Mouse (Mus musculus) ES-CJ7 (cell line): Measurements from ENCODE around the gene Adcyap1r1.

Source experiments
- DNase-seq: peaks from one replicate; pipeline ENCODE4 v3.0.0; 2011; ENCODE audit warnings: low read depth, low spot score

Gene Adcyap1r1

DNA sequence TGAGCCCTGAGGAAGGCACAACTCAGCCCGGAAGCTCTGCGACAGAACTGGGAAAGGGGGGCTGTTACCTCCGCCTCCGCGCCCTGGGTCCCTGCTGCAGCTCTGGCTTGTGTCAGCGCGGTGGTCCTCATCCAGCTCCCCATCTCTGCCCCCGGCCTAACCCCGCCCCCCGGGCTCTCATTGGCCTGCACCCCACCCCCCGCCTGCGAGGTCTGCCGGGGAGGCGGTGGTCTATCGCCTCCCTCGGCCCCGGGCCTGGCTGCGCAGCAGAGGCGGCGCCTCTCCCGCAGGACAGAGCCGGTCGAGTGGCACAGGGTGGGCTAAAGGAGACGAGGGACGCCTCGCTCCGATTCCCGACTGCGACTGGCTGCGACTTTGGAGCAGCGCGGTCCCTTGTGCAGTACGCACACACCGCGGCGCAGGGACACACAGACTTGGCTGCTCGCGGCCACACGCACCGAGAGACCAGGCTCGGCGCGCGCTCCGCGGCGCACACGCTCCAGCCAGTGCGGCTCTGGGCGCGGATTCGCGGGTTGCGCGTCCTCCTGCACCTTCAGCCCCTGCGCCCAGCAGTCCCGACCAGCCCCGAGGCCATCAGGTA is at the start of gene Adcyap1r1:
Gene Adcyap1r1, plus strand, starts transcription at position 208 of the 601 bp plus-strand sequence.
- peak; percentile 39 for DNase-seq

DNA sequence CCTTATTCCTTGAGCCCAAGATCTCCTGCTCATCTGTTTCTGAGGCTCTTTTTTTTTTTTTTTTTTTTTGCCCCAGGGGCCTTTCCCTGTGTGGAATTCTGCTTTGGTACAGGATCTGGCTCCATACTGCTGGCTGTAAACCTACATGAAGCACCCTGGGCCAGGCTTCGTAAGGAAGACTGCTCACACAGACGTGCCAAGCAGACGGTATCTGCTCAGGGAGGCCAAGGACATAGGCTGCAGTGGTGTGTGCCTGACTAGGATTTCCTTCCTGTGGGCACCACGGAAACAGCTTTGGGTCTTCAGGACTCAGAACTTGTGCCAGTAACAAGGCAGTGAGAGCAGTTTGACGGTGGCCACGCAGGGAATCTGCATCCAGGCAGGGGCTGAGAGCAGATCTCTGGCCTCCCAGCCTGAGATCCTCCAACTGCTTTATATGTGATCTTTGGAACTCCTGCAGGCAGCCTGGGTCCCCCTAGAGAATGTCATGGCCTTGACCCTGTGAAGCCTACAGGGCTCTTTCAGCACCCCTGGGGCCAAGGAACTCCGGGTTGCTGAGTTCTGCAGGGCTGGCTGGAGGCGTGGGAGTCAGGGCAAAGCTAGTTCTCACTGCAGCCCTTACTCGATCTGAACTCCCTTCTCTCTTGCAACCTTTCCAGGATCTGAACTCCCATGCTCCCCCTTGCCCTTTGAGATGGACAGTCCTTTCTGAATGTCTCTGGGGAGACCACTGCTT is 49.6 kb upstream of the Adcyap1r1 start:
- DNase-seq: no peak

DNA sequence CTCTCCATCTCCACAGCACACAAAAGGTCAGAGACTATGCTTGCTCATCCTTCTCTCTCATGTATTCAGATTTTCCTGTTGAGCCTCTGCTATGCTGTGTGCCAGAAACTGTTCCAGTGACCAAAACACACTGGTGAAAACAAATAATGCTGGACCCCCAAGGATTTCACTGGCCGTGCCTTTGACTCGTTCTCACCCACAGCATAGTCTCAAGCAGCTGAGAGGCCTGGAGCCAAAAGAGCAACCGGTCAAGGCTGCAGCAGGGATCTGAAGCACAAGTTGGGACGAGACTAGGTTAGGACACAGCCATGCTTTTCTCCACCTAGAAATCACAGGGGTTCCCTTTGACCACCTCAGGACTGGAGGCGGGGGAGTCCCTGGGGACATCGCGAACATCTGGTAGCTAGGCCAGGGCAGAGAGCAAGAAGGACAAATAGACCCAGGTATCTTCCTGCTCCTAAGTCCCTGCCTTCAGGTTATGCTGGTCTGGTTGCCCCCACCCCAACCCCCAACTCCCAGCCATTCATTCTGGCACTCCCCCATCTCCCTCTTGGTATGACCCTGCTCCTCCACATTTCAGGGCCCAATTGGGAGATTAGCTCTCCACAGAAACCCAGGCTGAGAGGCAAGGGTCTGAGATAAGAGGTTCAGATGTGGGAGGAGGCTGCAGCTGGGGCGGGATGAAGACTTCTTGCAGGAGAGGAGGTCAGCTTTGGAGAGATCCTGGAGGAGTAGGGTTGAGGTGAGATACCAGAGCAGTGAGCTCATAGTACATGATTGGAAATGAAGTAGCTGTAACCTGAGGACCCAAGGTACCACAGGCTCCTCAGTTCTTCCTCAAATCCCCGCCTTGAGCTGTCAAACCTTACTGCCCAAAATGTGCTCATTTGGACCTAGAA is 48.1 kb upstream of the Adcyap1r1 start:
- no peak for DNase-seq

DNA sequence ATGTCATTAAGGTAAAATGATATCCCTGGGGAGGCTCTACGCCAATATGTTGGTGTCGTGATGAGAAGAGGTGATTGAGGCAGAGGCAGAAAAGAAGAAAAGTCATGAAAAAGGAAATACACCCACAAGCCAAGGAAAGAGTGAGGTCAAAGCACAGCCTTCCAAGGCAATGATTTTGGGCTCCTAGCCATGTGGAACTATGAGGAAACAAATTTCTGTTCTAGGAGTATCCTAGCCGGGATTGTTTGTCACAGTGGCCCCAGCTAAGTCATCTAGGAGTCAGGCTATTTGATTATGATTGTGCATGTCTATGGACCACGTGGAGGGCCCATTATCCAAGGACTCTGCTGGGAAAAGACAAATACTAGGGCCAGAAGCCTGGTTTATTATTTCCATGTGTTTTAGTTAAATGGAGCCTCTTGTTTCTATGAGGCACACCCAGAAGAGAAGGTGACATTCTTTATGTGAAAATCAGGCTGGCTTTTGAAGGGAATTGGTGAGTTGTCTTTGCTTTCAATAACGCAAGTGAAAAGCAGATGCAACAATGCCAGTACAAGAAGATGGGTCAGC is 47.3 kb upstream of the Adcyap1r1 start:
- no peak for DNase-seq

DNA sequence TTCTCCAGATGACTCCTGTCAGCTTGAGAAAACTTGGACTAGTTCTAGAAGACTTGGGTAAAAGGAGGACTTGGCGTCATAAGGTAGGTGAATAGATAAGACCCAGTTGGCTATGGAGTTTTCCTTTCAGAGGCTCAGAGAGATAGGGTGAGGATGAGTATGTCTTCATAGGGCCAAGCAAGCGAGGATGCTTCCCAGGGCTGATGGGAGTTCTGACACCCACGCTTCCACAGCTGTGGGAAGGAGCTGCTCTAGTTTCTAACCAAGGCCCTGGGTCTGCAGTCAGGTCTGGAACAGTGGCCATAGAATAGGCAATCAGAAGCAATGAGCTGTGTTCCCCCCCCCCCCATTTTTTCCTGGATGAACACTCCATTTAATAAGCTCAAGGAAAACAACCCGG is 44.4 kb upstream of the Adcyap1r1 start:
- no peak for DNase-seq

DNA sequence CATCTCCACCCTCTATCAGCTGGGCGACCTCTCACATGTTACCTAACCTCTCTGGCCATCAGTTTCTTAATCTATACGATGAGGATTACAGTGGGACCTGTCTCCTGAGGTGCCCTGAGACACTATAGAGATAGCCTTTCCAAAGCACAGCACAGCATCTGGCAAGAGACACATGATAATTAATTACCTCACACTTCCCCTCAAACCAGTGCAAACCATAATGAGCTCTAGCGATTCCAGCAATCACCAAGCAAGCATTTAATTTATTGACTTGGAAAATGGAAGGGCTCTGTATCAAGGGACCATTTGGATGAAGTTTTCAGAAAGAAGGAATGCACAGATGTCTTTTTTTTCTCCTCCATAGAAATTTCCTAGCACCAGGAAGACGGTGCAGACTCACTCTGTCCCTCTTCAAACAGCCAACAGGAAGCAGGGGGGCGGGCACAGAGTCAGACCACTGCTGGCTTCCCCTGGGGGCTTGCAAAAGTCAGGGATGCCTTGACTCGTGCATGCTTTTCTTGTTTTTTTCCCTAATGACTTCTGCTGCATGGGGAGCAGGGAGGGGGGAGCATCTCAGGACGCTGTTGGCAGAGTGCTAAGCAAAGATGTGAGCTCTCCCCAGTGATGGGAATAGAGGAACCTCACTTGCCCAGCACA is 41.5 kb upstream of the Adcyap1r1 start:
- no peak for DNase-seq

DNA sequence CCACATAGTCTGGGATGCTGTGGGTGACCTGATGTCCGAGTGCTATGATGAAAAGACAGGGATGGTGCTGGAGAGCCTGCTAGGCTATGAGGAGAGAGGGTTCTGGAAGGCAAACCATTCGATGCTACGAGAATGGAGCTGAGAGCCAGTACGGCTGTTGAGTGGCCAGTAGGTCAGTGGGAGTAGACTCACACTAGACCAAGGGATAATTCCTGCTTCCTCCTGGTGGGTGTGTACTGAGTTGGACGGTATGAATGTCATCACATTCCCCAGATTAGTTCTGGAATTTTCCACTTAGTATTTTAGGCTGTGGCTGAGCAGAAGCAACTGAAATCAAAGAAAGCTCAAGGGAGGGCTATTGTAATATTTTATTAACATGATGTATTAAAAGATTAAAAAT is 40.8 kb upstream of the Adcyap1r1 start:
- no peak for DNase-seq

DNA sequence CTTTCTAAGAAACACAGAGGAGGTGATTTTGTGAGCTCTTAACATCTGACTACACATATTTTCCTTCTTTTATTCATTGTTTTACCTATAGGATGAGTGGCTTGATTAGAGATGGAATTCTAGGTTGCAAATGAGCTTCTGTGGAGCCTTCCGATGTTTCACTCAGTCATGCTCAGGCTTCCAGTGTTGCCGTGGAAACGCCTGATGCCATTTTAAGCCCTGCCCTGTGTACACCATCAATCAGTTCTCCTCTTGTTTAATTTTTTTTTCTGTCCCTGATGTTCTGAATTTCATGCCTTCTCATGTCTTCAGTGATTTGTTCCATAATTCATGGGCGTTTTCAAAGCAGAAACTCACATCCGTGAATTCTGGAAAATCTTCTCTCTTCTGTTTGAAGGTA is 35.6 kb upstream of the Adcyap1r1 start:
- DNase-seq: no peak

DNA sequence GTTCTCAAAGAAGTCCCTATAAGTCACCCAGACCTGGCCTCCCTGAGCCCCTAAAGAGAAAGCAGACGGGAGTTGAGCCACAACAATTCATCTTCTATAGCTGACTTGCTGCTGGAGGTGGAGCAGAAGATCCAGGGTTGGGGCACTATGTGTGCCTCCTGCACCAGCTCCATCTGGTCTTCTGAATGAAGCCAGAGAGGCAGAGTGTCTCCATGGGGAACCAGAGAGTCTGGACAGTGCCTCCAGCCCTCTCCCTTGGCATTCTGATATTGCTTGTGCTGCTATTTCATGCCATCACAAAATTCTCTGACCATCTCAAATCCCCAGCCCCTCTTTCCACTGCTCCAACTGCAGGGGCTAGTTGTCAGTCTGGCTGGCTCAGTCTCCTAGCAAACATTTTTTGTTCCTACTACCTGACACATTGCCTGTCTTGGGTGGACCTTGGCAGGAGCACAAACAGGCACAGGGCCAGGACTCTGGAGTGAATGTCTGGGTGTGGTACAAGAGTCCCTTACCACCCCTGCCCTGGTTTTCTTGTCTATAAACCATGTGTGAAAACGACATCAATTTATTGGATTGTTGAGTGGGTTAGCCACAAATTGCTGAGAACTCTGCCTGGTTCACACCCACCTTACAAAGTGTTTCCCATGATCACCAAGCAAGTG is 32.9 kb upstream of the Adcyap1r1 start:
- DNase-seq: no peak

DNA sequence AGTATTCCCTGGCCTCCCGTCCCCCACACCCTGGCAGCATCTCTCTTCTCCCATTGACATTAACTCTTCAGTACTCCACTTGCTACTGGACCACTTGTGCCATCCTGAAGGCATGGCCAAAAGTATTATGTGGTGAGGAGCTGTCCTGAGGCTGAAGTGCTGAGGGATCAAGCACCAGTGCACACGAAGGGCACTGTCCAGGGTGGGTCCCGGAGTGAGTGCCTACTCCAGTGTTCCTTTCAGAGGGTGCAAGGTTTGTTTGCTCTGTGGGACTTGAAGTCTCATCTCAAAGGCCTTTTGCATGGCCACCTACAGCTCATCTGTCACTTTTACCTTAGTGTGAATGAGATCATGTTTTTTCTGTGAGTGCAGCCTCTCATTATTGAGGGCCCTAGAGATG is 31.4 kb upstream of the Adcyap1r1 start:
- no peak for DNase-seq

DNA sequence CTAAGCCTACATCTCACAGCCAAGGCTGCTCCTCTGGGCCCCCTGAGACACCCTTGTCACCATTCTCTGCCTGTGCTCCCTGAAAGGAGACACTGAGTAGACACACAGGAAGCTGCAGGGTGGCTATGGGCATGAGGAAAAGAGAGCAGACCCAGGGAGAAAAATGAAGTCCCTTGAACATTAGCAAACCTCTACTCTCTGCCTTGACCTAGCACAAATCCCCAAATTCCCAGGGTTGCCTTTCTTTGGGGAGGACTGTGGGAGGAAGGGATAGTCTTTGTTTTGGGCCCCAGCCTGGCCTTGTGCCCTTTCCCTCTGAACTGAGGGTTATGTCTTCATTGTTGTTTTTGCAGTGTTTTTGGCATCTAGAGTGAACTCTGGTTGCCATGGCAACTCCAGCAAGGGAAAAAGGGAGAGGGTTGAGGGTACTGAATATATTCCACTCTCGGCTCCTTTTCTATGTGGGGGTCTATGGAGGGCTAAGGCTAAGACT is 30.9 kb upstream of the Adcyap1r1 start:
- no peak for DNase-seq

DNA sequence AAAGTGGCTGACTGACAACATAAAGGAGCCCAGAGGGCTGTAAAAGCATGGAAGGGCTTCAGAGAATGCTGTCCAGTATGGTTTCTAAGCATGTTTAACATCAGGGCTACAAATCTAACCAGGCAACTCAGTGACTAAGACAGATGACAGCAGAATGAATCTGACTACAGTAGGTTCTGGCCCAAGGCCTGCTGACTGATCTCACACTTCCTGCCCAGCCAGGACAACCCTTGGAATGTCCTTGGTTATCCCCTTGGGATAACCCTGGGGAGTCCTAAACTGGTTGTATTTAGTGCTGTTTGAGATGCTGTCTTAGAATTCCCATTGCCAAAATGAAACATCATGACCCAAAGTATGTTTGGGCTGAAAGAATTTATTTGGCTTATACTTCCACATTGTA is 19.7 kb upstream of the Adcyap1r1 start:
- DNase-seq: no peak

DNA sequence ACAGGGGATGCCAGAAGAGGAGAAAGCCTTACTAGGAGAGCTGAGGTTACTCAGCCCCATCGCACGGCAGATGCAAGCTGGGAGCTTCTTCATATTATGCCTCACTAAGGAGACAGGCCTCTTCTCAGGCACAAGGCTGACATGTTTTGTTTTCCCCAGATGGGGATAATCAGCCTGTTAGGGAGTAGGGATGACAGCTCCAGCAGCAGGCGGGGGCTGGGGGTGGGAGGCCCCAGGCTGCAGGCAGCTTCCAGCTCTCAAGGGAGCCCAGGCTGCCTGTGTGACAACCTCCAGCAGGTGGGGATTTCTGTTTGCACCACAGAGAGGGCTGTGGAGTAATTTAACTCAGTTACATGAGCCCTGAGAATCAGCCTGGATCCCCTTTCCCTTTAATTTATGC is 17.4 kb upstream of the Adcyap1r1 start:
- no peak for DNase-seq

DNA sequence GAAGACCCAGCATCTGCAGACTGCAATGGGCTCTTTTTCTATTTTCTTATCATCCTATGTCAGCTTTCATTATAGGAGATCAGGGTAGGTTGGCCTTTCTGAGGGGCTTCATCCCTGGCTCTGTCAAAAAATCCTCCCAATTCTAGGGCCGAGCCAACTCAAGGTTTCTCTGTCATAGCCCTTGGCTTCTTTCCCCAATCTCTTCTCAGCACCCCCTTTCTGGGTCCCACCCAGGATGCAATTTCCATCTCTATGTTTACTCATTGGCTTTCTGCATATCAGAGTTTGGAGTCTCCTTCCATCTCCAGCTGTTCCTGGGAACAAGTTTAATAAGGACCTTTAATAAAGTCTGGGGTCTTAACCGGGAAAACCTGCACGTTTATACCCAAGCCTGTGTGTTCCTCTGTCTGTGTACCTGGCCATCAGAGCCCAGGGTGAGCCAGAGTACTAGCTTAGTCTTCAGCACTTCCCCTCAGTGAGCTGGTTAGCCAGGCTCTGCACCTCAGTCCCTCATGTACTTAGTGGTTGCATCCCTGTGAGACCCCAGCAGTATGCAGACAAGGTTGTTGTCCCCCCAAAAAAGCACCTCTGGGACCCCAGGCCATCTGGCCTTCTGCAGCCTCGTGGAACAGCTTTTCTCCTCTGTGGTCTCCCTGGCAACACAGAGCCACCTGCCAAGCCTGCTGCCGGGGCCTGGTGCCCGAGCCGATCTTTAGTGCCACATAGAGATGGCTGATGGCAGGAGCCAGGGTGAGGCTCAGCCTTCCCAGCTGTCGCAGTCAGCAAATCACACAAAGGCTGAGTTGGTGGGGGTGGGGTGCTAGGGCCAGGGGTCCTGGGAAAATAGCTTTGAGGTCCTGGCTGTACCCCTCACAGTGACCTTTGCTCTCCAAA is 16.3 kb upstream of the Adcyap1r1 start:
- no peak for DNase-seq

DNA sequence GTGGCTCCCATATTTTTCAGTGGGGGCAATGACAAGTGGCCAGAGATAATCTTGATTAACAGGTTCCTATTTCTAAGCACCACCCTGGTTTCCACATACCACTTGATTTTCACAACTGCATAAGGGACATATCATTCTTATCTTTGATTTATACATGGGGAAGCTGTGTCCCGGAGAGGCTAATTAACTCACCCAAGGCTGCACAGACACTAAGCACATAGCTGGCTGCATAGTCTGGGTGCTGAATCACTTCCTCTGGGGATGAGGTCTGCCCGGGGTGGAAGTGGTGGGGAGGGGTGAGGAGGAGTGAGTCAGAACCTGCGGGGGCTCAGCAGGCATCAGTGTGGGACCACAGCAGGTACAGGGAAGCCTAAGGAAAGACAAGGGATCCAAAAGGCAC is 13.9 kb upstream of the Adcyap1r1 start:
- no peak for DNase-seq

DNA sequence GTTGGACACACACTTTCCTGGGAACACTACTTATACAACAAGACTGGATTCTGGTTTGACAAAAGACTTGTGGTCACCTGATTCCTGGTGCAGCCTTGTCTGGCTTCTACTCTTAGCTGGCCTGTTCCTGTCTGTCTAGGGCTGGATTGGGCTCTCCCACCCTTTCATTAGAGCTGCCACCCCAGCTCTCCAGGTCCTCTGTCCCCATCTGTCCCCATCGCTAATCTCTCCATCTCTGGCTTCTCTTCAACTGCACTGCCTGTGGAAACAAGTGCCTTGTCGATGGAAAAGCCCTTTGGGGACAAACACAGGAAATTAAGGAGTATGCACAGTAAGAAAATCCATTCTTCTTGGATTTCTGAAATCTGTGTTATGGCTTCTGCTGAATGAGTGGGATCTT is 12.9 kb upstream of the Adcyap1r1 start:
- DNase-seq: no peak

DNA sequence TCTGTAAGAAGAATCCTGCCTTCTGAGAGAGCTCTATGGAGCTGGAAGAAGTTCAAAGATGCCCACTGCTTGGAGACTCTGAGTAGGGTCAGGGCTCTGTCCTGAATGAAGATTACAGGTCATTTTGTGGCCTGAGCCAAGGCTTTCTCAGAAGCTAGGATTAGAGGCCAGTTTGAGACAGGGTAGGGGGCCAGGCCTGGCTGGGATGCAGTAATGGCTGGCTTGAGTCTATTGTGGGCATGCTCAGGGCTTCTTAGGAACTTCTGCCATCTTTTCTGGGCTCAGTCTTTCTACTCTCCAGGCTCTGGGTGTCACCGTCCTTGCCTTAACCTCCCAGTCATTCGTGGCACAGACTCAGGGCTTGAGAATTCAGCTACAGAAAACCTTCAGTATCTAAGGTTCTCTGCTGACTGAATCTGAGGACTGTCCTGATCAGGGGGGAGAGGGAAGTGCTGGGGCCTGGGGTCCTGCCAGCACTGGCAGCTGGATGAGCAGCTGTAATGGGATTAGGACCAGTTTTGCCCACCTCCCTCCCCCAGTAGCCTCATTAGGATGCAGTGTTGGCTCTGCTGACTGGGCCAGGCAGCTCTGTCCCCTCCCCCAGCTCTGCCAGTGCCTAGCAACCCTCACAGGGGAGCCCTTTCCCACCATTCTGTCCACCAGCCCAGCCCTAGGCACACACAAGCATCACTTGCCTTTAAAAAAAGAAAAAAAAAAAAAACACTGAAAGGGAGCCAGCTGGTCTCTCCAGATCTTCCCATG is 7.7 kb upstream of the Adcyap1r1 start:
- DNase-seq: no peak

DNA sequence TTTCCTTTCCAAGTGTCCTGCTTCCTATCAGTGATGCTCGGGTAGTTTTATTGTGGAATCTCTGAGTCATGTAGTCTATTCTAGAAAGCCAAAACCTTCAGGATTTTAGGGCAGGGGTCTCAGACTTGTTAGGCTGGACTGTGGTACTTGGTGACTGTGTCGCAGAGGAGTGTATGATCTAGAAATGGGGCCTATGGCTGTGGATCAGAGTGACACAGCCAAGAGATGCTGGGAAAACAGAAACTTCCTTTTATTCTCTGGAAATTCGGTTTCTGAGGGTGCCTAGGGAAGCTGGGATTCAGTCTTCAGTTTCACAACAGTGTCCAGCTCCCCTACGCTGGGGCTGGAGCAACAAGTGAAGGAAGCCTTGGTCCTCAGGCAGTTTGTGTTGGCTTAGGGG is 7.1 kb upstream of the Adcyap1r1 start:
- no peak for DNase-seq

DNA sequence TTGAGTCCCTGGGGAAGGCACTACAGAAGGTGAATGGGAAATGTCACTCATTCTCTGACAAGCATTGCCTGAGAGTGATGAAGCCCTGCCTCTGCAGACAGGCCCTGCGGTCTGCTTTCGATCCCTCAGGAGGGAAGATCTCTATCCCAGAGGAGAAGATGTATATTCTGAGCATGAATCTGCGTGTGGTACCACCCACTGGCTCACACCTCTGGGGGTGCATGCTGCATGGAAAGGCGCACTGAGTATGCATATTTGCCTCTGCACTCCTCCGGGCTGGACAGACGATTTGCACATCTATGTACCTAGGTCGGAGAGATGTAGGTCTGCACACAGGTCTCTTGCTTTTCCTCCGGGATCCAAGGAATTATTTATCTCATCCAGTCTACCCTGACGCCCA is 3.6 kb upstream of the Adcyap1r1 start:
- DNase-seq: no peak
